Mouse (Mus musculus) CH12.LX (cell line): ENCODE data around the gene Ccdc88a.

Experiments
- CHD2 ChIP-seq: IDR thresholded peaks from 2 replicates; pipeline ENCODE4 v1.6.1; 2011; ENCODE audit warnings: low read length, improper control_type of control experiment
- CTCF ChIP-seq, 2 experiments: IDR thresholded peaks in 1 of 2; conservative IDR thresholded peaks in 1 of 2; 2 replicates each; pipeline ENCODE4 v1.5.1; 2011 to 2012; ENCODE audit warnings: low read depth in 2 of 2, low read length in 2 of 2, improper control_type of control experiment in 1 of 2, inconsistent platforms in 1 of 2, mild to moderate bottlenecking in 1 of 2, moderate library complexity in 1 of 2
- E2F4 ChIP-seq: IDR thresholded peaks from 2 replicates; pipeline ENCODE4 v1.6.1; 2011; ENCODE audit warnings: low read depth, low read length, improper control_type of control experiment; ENCODE audit not compliant: insufficient replicate concordance
- EP300 ChIP-seq: IDR thresholded peaks from 2 replicates; pipeline ENCODE4 v1.6.1; 2011; ENCODE audit warnings: low read length, improper control_type of control experiment
- ETS1 ChIP-seq: conservative IDR thresholded peaks from 2 replicates; pipeline ENCODE4 v1.6.1; 2012; ENCODE audit warnings: low read depth, mild to moderate bottlenecking, inconsistent platforms, low read length, improper control_type of control experiment, moderate library complexity
- GABPA ChIP-seq: IDR thresholded peaks from 2 replicates; pipeline ENCODE4 v1.6.1; 2012; ENCODE audit warnings: low read depth, low read length, improper control_type of control experiment, inconsistent platforms; ENCODE audit not compliant: insufficient replicate concordance
- MXI1 ChIP-seq: IDR thresholded peaks from 2 replicates; pipeline ENCODE4 v1.6.1; 2011; ENCODE audit warnings: mild to moderate bottlenecking, low read depth, low read length, improper control_type of control experiment
- POLR2A ChIP-seq: IDR thresholded peaks from 2 replicates; pipeline ENCODE4 v1.6.1; 2011; ENCODE audit warnings: low read depth, mild to moderate bottlenecking, improper control_type of control experiment, low read length
- RAD21 ChIP-seq: IDR thresholded peaks from 2 replicates; pipeline ENCODE4 v1.6.1; 2011; ENCODE audit warnings: low read depth, mild to moderate bottlenecking, low read length, improper control_type of control experiment, moderate library complexity
- TBP ChIP-seq: conservative IDR thresholded peaks from 2 replicates; pipeline ENCODE4 v1.6.1; 2011; ENCODE audit warnings: low read depth, low read length, improper control_type of control experiment
- USF2 ChIP-seq: conservative IDR thresholded peaks from 2 replicates; pipeline ENCODE4 v1.6.1; 2011; ENCODE audit warnings: low read depth, low read length, improper control_type of control experiment
- ZMIZ1 ChIP-seq: IDR thresholded peaks from 2 replicates; pipeline ENCODE4 v1.6.1; 2012; ENCODE audit warnings: low read depth, mild to moderate bottlenecking, inconsistent platforms, low read length, improper control_type of control experiment
- ZNF384 ChIP-seq: IDR thresholded peaks from 2 replicates; pipeline ENCODE4 v1.6.1; 2012; ENCODE audit warnings: low read depth, low read length, improper control_type of control experiment, inconsistent platforms

DNA sequence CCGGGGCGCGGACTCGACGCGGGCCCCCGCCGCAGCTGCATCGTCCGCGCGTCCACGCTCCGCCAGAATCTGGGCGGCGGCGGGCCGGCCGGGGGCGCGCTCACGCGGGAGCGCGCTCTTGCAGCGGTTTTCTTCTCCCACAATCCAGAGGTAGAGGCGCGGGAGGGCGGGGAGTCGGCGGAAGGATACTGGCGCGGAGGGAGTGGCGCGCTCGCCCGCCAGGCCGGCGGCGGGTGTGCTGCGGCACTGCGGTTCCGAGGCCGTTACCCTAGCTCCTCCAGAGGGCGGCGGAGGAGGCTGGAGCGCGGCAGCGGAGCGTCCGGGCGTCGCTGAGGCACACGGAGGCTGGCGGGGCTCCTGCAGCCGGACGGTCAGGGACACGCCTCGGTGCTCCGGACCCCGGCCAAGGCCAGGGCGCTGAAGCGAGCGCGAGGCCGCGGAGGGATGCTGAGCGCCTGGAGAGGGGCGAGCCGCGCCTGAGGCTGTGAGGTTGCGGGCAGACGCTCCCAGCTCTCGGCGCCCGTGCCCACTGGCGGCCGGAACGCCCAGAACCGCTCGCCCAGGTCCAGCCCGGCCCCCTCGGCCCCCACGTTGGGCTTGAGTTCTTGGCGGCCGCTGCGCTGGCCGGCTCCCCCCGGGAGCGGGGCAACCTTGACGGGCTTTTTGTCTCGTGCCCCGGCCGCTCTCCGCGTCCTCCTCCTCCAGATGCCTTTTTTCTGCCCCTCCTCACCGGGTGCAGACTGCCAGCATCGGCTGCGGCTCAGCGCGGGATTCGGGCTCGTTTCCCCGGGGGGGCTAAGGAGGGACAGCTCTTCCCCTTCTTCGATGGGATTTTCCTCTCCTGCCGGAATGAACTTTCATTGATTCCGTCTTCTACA, at the start of gene Ccdc88a:
- peak in 1 of 2 experiments; percentile 44; a peak in 2 of 4 replicates for TF ChIP-seq CTCF (conservative IDR thresholded peaks at IDR 0.05 in 1 of 2, IDR thresholded peaks at IDR 0.05 in 1 of 2; ENCODE audit: low read depth in 2 of 2, low read length in 2 of 2)
- TF ChIP-seq E2F4, result peak; percentile 69; the same call in 1 of the 2 replicates
- 0 out of 2 replicates have a peak, but pooled peaks have one; percentile 77 for TF ChIP-seq ZMIZ1
- no peak for TF ChIP-seq USF2
- TF ChIP-seq CHD2, result peak; percentile 79
- peak; percentile 93 for TF ChIP-seq POLR2A
- no peak for TF ChIP-seq ETS1
- peak; percentile 57; the same call in 1 of the 2 replicates for TF ChIP-seq MXI1
- peak; percentile 92 for TF ChIP-seq TBP
- TF ChIP-seq EP300, result no peak; the same call in 1 of the 2 replicates
- TF ChIP-seq GABPA, result no peak
- TF ChIP-seq RAD21, result peak; percentile 15
- TF ChIP-seq ZNF384, result no peak
